Comparison of ENCODE assay signal across 8 mouse cellular contexts in genomic region chr6:121087586-121088245, GRCm38 (mm10). TPM values are rescaled to one million over a fixed set of nuclear protein-coding genes. Genes with fewer than 3 reads are reported as not detected.
DNase-seq lines count a peak whose midpoint lies in the region; ATAC-seq and TF ChIP-seq lines count a peak whose summit lies in the region.

No protein-coding gene starts in this region.

- peaks cover 18% of the 10 kb centered on the region for H3K4me1 ChIP-seq in forebrain, embryonic 12.5 days
- peaks cover 9% of the 10 kb centered on the region; the same call in 1 of the 2 replicates for H3K4me1 ChIP-seq in forebrain, embryonic 15.5 days
- peaks cover 40% of the 10 kb centered on the region for H3K4me1 ChIP-seq in kidney, adult 2 months (ENCODE audit: control insufficient read depth, insufficient read depth, low read length)

- 0 out of 2 replicates have a peak overlapping the region, but pooled peaks have one; percentile 20 for H3K27ac ChIP-seq in forebrain, embryonic 12.5 days
- no peak overlapping the region for H3K27ac ChIP-seq in forebrain, embryonic 15.5 days (replicated peaks)
- H3K27ac ChIP-seq in kidney, adult 2 months (ENCODE audit: insufficient read depth, low read depth, low read length), result peak overlapping the region; percentile 93

- no peak overlapping the region for H3K4me3 ChIP-seq in forebrain, embryonic 12.5 days (replicated peaks)
- H3K4me3 ChIP-seq in forebrain, embryonic 15.5 days, result no peak overlapping the region
- no peak overlapping the region for H3K4me3 ChIP-seq in kidney, adult 2 months (ENCODE audit: insufficient read depth, low read depth, low read length)

- no peak for TF ChIP-seq CTCF in kidney, adult 2 months (conservative IDR thresholded peaks at IDR 0.05; ENCODE audit: insufficient read depth, insufficient read length, low read depth, low read length)

- WGBS in forebrain, embryonic 12.5 days, result 81% methylated on average over 22 of the region's 22 CpGs
- WGBS in forebrain, embryonic 15.5 days, result 85% methylated on average over 22 of the region's 22 CpGs
- 37% methylated on average over 22 of the region's 22 CpGs for WGBS in kidney, adult 2 months

- no peak for ATAC-seq in forebrain, embryonic 12.5 days (ENCODE audit: low FRiP score)
- no peak for ATAC-seq in forebrain, embryonic 15.5 days (replicated peaks)

- no peaks in the 10 kb centered on the region for H3K27me3 ChIP-seq in forebrain, embryonic 12.5 days
- H3K27me3 ChIP-seq in forebrain, embryonic 15.5 days, result no peaks in the 10 kb centered on the region
- H3K27me3 ChIP-seq in kidney, adult 2 months (replicated peaks; ENCODE audit: control insufficient read depth, insufficient read depth, low read length), result no peaks in the 10 kb centered on the region

- H3K9me3 ChIP-seq in forebrain, embryonic 12.5 days, result no peaks in the 10 kb centered on the region
- H3K9me3 ChIP-seq in forebrain, embryonic 15.5 days, result no peaks in the 10 kb centered on the region

- H3K4me2 ChIP-seq in forebrain, embryonic 12.5 days, result no peak overlapping the region
- H3K4me2 ChIP-seq in forebrain, embryonic 15.5 days (replicated peaks), result no peak overlapping the region

- no peaks in the 10 kb centered on the region for H3K36me3 ChIP-seq in forebrain, embryonic 12.5 days (replicated peaks)
- no peaks in the 10 kb centered on the region for H3K36me3 ChIP-seq in forebrain, embryonic 15.5 days
- no peaks in the 10 kb centered on the region for H3K36me3 ChIP-seq in kidney, adult 2 months (ENCODE audit: control insufficient read depth, insufficient read depth, low read length)

- peak; percentile 59 for DNase-seq in adrenal gland, adult 8-10 months
- DNase-seq in fibroblast of lung, adult 2 months (ENCODE audit: low read depth), result peak; percentile 72
- peak; percentile 93 for DNase-seq in kidney, adult 2 months
- DNase-seq in lung, postnatal 14 days, result peak; percentile 34
- no peak for DNase-seq in layer of hippocampus, adult 9-10 months (ENCODE audit: low spot score)
- no peak for DNase-seq in frontal cortex, postnatal 10 days (ENCODE audit: low spot score in 2 of 2)

- no peak for TF ChIP-seq POLR2A in kidney, adult 2 months (IDR thresholded peaks at IDR 0.05; ENCODE audit: low read depth, low read length)

- H3K9ac ChIP-seq in forebrain, embryonic 12.5 days, result no peak overlapping the region
- H3K9ac ChIP-seq in forebrain, embryonic 15.5 days (replicated peaks), result no peak overlapping the region

RNA-seq across cellular contexts. Expression of gene Mical3, which starts 43.1 kb away (rescaled TPM):
- 17.6 and 18.8 TPM in 2 replicates for polyA plus RNA-seq in forebrain, embryonic 12.5 days (2016; fragmentation: Nextera tagmentation; extraction: Ambion mirVana)
- 27.8 and 28.6 TPM in 2 replicates for polyA plus RNA-seq in forebrain, embryonic 15.5 days (2015; fragmentation: Nextera tagmentation; extraction: Ambion mirVana)
- total RNA-seq in adrenal gland, adult 8-10 months (2022), result 10 to 100 TPM; 41.6 to 78.2 (median 55.4) TPM
- 16.1 and 17.5 TPM in 2 replicates for polyA plus RNA-seq in kidney, adult 2 months (2012; rRNA removed)

Comparison
In these comparisons a context has a peak if more than half of its experiments do, and no peak if none do; other contexts are left out.
1. DNase-seq: peak in adrenal gland, adult 8-10 months (single experiment), fibroblast of lung, adult 2 months (single experiment), kidney, adult 2 months (single experiment) and lung, postnatal 14 days (single experiment); none in layer of hippocampus, adult 9-10 months (single experiment) and frontal cortex, postnatal 10 days (0 of 2).